Mouse (Mus musculus) intestine, embryonic 16.5 days (tissue): Measurements from ENCODE around the gene Foxj1. TPM values are rescaled to one million over a fixed set of nuclear protein-coding genes. Genes with fewer than 3 reads are reported as not detected.

Source experiments
- ATAC-seq: fragments of 200-750 bp; cut with Nextera tagmentation; 2 replicates; pipeline ENCODE4 v1.8.0; 2017; ENCODE audit warnings: moderate TSS enrichment, moderate library complexity
- H3K27ac ChIP-seq: fragments of 300-500 bp; sonication (generic); 2 replicates; pipeline ENCODE4 v1.5.1; 2014; ENCODE audit warnings: mild to moderate bottlenecking, low read length
- H3K27me3 ChIP-seq: fragments of 300-500 bp; sonication (generic); replicated peaks from 2 replicates; pipeline ENCODE4 v1.6.1; 2014; ENCODE audit warnings: low read length, control low read depth, mixed read lengths; ENCODE audit not compliant: control insufficient read depth, insufficient read depth
- H3K36me3 ChIP-seq: fragments of 300-500 bp; sonication (generic); 2 replicates; pipeline ENCODE4 v1.6.1; 2014; ENCODE audit warnings: low read length, control low read depth; ENCODE audit not compliant: control insufficient read depth, insufficient read depth
- H3K4me1 ChIP-seq: fragments of 300-500 bp; sonication (generic); 2 replicates; pipeline ENCODE4 v1.6.1; 2014; ENCODE audit warnings: low read length, control low read depth, mixed read lengths; ENCODE audit not compliant: control insufficient read depth, insufficient read depth
- H3K4me2 ChIP-seq: fragments of 300-500 bp; sonication (generic); 2 replicates; pipeline ENCODE4 v1.6.1; 2014; ENCODE audit warnings: low read depth, low read length, control low read depth
- H3K4me3 ChIP-seq: fragments of 300-500 bp; sonication (generic); 2 replicates; pipeline ENCODE4 v1.5.1; 2014; ENCODE audit warnings: mild to moderate bottlenecking, low read length
- H3K9ac ChIP-seq: fragments of 300-500 bp; sonication (generic); 2 replicates; pipeline ENCODE4 v1.6.1; 2014; ENCODE audit warnings: low read depth, low read length
- H3K9me3 ChIP-seq: fragments of 300-500 bp; sonication (generic); 2 replicates; pipeline ENCODE4 v1.6.1; 2016; ENCODE audit warnings: low read length, control low read depth; ENCODE audit not compliant: control insufficient read depth
- WGBS: fragments of 180-500 bp; shearing (Covaris S2); extraction: QIAGEN DNeasy Blood & Tissue Kit; methylation state at CpG from one replicate; pipeline ENCODE4 v1.1.7; 2014; 5-methylcytosine and 5-hydroxymethylcytosine counted together
- polyA plus RNA-seq: library from polyadenylated mRNA; unstranded; fragments of >200 nt; fragmentation: Nextera tagmentation; extraction: Ambion mirVana; gene quantifications from 2 replicates; pipeline ENCODE4 v1.2.1, GENCODE M21; 2015

Gene Foxj1
- polyA plus RNA-seq, 1 experiment from 2014 or later, result 0.27 TPM

DNA sequence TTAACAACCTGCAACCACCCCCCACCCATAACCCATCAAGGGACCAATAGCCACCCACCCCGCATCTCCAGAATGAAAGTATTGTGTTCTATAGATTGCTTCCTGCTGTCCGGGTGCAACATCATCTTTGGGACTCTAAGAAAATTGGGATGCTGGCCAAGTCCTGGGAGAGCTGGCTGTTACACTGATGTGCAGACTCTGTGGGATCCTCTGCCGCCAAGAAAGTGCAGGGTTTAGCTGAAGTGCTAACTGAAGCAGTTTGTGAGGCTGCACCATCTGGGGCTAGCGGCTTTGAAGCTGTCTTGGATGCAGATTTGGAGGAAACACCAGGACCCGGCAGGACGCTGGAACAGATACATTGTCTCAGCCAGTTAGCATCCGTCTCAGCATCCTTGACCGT lies 24.0 kb downstream of the Foxj1 start:
- Histone ChIP-seq H3K9me3 (no peaks in the 10 kb centered on the region), H3K9ac (no peak overlapping the region), H3K4me2 (no peak overlapping the region), H3K4me3 (no peak overlapping the region), H3K36me3 (no peaks in the 10 kb centered on the region), H3K4me1 (peaks cover 5% of the 10 kb centered on the region; the same call in 1 of the 2 replicates), H3K27ac (no peak overlapping the region), H3K27me3 (no peaks in the 10 kb centered on the region)
- 42% methylated on average over 8 of the region's 8 CpGs for whole genome bisulfite sequencing
- no peak for ATAC-seq

DNA sequence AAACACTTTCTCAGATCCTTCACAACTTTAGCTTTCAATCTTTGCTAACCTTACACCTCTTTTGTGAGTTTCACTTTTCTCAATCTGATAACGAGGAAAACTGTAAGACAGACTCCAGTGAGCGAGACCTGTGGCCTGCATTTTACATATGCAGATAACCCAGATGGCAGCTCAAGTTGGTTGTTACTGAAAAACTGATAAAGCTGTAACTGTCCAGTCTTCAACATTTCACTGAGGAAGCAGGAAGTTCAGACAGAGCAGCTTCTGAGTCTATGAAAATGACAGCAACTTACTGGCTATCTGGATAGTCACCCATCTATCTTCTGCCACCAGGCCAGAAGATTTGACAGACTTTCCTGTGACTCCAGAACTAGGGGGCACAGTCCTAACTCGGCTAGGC lies 25.6 kb downstream of the Foxj1 start:
- H3K9ac ChIP-seq, result no peak overlapping the region

DNA sequence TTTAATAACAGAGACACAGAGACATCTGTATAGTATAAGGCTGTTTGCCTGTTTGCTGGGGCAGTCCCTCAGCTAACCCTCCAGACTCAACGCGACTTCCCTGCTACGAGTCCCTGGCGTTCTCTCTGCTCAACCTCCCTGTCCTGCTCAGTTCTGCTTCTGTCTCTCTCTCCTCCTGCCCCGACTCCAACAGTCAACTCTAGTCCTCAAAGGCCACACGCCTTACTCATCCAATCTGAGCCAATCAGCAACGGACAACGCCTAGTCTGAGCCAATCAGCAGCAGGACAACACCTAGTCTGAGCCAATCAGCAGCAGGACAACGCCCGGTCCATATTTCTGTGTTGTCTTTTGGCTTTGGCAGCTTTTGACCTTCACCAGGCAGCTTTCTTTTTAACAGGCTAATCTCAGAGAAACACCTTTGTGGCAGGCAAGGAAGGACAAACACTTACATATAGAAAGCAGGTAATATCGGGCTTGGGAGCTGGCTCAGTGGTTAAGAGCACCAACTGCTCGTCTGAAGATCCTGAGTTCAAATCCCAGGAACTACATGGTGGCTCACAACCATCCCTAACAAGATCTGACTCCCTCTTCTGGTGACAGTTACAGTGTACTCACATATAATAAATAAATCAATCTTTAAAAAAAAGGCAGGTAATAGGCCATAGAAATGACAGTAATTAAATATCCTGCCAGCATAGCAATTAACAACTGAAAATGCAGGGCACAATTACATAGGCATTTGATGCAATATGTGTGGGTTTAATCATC lies 27.3 kb downstream of the Foxj1 start:
- peaks cover 7% of the 10 kb centered on the region for H3K4me1 ChIP-seq
- 87% methylated on average over 12 of the region's 12 CpGs for WGBS

More for the DNA sequence above, 25.6 kb downstream of the Foxj1 start:
- no peaks in the 10 kb centered on the region for H3K9me3 ChIP-seq
- no peak overlapping the region for H3K4me2 ChIP-seq
- ATAC-seq, result no peak
- no peaks in the 10 kb centered on the region for H3K36me3 ChIP-seq
- 74% methylated on average over 3 of the region's 3 CpGs for whole genome bisulfite sequencing
- H3K4me1 ChIP-seq, result peaks cover 7% of the 10 kb centered on the region
- no peak overlapping the region for H3K4me3 ChIP-seq
- H3K27ac ChIP-seq, result no peak overlapping the region
- no peaks in the 10 kb centered on the region for H3K27me3 ChIP-seq

DNA sequence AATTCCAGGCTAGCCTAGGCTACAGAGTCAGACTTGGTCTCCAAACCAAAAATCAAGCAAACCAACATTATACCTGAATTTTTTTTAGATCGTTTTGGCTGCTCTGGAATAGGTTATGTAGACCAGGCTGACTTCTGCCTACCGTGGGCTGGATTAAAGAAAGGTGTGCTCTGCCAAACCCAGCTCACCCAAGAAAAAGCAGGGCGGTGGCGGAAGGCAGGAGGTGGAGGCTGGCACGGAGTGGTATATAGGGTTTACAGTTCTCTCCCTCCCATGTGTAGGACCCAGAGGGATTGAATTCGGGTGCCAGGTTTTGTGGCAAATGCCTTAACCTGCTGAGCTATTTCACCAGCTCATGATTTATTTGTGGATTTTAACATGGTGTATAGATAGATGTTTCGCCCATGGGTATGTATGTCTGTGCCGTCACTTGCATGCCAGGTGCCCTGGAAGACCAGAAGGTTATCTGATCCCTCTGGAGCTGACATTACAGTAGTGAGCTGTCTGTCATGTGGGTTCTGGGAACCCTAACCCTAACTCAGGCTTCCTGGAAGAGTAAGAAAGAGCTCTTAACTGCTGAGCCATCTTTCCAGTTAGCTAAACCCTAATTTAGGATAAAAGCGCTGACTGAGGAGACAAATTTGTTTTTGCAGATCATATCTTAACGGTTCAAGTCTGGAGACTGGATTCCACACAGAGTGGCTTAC lies 28.0 kb downstream of the Foxj1 start, which contains the start of gene Exoc7:
Gene Exoc7 (minus strand): TSS at position 215 of the 707 bp plus-strand sequence.
- H3K9me3 ChIP-seq, result no peaks in the 10 kb centered on the region
- peak; percentile 10; the same call in 1 of the 2 replicates for ATAC-seq
- H3K27me3 ChIP-seq, result no peaks in the 10 kb centered on the region
- H3K9ac ChIP-seq, result peak within 1 kb of the TSS; percentile 87
- H3K4me3 ChIP-seq, result peak within 1 kb of the TSS; percentile 83
- peak within 1 kb of the TSS; percentile 37 for H3K27ac ChIP-seq
- peak within 1 kb of the TSS; percentile 89 for H3K4me2 ChIP-seq
- peaks cover 7% of the 10 kb centered on the region for H3K4me1 ChIP-seq
- WGBS, result 84% methylated on average over 10 of the region's 10 CpGs
- no peaks in the 10 kb centered on the region; the same call in 1 of the 2 replicates for H3K36me3 ChIP-seq

More for the DNA sequence above, 27.3 kb downstream of the Foxj1 start:
- Histone ChIP-seq H3K9ac (no peak overlapping the region), H3K27ac (no peak overlapping the region), H3K27me3 (no peaks in the 10 kb centered on the region), H3K4me3 (no peak overlapping the region), H3K36me3 (no peaks in the 10 kb centered on the region), H3K9me3 (no peaks in the 10 kb centered on the region), H3K4me2 (no peak overlapping the region)
- ATAC-seq, result no peak

DNA sequence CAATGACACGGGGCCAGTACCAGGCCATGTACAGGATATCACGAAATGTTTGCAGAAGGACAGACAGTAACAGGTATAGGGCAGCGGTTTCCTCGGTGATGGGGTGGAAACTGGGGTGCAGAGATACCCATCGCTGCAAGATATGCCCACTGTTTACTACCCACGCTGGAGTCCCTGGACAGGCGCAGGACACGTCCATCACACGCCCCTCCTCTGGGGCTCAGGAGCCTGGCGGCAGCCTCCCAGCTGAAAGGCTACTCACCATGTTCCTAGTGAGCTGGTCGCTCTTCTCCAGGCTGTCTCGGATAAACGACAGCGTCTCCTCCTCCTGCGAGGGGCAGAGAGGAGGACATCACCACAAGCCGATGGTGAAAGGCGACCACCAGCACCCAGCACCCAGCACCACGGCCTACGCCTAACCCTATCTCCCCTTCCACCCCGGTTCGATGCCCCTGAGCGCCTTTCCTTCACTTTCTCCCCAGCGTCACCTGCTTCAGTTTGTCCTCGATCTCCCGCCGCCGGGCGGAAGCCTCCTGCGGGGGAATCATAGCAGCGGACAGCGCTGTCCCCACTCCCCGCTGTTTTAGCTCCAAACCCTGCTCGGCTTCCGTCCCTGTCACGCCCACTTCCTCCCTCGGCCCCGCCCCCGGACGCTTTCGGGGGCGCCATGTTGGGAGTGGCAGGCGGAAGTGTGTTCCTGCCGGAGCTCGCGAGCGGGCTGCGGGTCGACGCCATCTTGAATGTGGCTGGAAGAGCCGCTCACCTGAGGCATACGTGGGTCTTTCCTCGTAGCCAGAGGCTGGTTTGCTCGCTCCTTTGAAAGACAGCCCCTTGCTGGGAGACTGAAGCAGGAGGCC lies 28.8 kb downstream of the Foxj1 start:
- WGBS, result under 1% methylated on average over 53 of the region's 53 CpGs
- Histone ChIP-seq H3K27ac (peak overlapping the region; percentile 37), H3K9ac (peak overlapping the region; percentile 87), H3K9me3 (no peaks in the 10 kb centered on the region), H3K27me3 (no peaks in the 10 kb centered on the region), H3K4me2 (peak overlapping the region; percentile 89), H3K4me3 (peak overlapping the region; percentile 83), H3K4me1 (peaks cover 7% of the 10 kb centered on the region), H3K36me3 (no peaks in the 10 kb centered on the region; the same call in 1 of the 2 replicates)
- ATAC-seq, result peak; percentile 93

DNA sequence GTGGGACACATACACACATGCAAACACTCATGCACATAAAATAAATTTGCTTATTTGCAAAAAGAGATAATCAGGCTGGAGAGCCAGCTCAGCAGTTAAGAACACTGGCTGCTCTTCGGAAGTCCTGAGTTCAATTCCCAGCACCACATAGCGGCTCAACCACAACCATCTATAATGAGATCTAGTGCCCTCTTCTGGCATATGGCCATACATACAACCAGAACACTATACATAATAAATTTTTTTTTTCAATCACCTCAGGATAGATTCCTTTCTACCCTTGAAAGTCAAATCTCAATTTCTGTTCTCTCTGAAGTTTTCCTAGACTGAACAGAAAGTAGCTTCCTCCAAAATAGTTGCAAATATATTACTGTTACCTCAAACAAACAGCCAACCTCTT lies 29.8 kb downstream of the Foxj1 start:
- WGBS, result 94% methylated on average over 2 of the region's 2 CpGs
- no peak for ATAC-seq
- Histone ChIP-seq H3K4me3 (peak overlapping the region; percentile 83; the same call in 1 of the 2 replicates), H3K4me1 (peaks cover 7% of the 10 kb centered on the region), H3K9me3 (no peaks in the 10 kb centered on the region), H3K27me3 (no peaks in the 10 kb centered on the region), H3K36me3 (peaks cover 2% of the 10 kb centered on the region), H3K4me2 (peak overlapping the region; percentile 89), H3K27ac (no peak overlapping the region), H3K9ac (no peak overlapping the region)

DNA sequence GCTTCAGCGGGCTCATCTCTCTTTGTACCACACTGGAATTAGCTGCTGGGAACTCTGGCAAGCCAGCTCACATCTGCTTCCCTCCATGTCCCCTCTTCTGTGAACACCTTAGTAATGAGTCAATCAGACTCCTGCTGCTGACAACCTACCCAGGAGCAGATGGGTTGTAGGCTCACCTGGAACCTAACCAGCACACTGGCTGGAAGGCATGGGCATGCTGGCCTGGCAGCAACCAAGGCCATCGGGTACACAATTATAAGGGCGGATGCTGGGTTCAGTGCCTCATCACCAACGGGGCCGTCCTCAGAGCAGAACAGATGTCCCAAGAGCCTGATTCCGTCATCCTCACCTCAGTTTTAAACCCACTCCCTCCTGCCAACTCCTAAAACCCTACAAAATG lies 36.6 kb downstream of the Foxj1 start:
- ATAC-seq, result no peak
- WGBS, result 97% methylated on average over 6 of the region's 6 CpGs
- Histone ChIP-seq H3K36me3 (peaks cover 5% of the 10 kb centered on the region), H3K4me2 (no peak overlapping the region), H3K27ac (no peak overlapping the region), H3K27me3 (no peaks in the 10 kb centered on the region), H3K9ac (0 out of 2 replicates have a peak overlapping the region, but pooled peaks have one; percentile 5), H3K4me3 (no peak overlapping the region), H3K9me3 (no peaks in the 10 kb centered on the region), H3K4me1 (peaks cover 7% of the 10 kb centered on the region)

DNA sequence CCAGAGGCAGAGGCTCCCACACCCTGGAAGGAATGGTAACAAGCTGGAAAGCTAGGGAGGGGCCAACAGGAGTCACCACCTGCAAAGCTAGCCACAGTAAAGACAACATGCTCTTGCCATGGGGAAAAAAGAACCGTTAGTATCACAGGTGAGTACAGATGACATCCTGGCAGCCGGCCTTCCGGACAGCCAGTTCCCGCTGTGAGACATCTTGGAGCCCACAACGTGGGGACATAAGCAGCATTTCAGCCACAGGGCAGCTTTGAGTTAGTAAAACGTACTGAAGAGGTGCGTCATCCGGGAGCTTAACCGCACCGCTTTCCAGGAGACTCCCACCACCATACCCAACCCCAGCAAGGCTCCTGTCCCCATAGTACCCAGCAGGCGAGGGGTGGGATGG lies 37.0 kb downstream of the Foxj1 start:
- 0 out of 2 replicates have a peak overlapping the region, but pooled peaks have one; percentile 5 for H3K9ac ChIP-seq
- no peaks in the 10 kb centered on the region for H3K27me3 ChIP-seq
- peaks cover 5% of the 10 kb centered on the region for H3K36me3 ChIP-seq
- H3K4me3 ChIP-seq, result no peak overlapping the region
- H3K4me1 ChIP-seq, result peaks cover 11% of the 10 kb centered on the region
- no peak overlapping the region for H3K27ac ChIP-seq
- H3K9me3 ChIP-seq, result no peaks in the 10 kb centered on the region
- H3K4me2 ChIP-seq, result no peak overlapping the region
- WGBS, result 92% methylated on average over 11 of the region's 11 CpGs
- ATAC-seq, result no peak

DNA sequence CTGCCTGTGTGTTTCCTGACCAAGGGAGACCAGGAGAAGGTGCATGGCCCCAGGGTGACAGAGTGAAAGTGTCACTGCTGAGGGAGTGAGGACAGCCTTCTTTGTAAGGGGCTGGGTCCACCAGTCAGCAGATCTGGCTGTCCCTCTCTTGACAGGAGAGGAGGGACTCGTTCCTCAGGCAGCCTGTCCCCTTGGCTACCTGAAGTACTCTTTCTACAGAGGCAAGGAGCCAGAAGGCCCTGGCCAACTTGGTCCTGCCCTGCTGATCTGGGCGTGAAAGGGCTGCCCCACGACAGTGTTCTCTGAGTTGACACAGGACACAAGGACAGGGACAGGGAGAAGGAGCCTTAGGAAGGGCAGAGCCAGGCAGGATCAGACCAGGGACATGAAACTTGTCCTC lies 38.2 kb downstream of the Foxj1 start:
- no peak overlapping the region for H3K4me3 ChIP-seq
- H3K36me3 ChIP-seq, result peaks cover 5% of the 10 kb centered on the region; the same call in 1 of the 2 replicates
- peak overlapping the region; percentile 24; the same call in 1 of the 2 replicates for H3K9ac ChIP-seq
- no peaks in the 10 kb centered on the region for H3K9me3 ChIP-seq
- no peak overlapping the region for H3K4me2 ChIP-seq
- ATAC-seq, result no peak
- peaks cover 11% of the 10 kb centered on the region for H3K4me1 ChIP-seq
- H3K27ac ChIP-seq, result no peak overlapping the region
- H3K27me3 ChIP-seq, result no peaks in the 10 kb centered on the region
- WGBS, result 77% methylated on average over 3 of the region's 3 CpGs
